Mouse (Mus musculus) CH12.LX (cell line): ENCODE results near the gene Timp1. TPM values are rescaled to one million over a fixed set of nuclear protein-coding genes. Genes with fewer than 3 reads are reported as not detected.

Experiments
- DNase-seq: peaks from one replicate; pipeline ENCODE4 v3.0.0-alpha.2; 2013; ENCODE audit errors: extremely low read depth
- H3K27ac ChIP-seq: 2 replicates; pipeline ENCODE4 v1.5.1; 2012; ENCODE audit warnings: low read depth, mild to moderate bottlenecking, control low read depth, moderate library complexity; ENCODE audit not compliant: insufficient read depth
- H3K27me3 ChIP-seq: replicated peaks from 2 replicates; pipeline ENCODE3; 2012; ENCODE audit warnings: inconsistent platforms
- H3K36me3 ChIP-seq, 2 experiments: replicated peaks in 1 of 2; 2 replicates each; pipeline versions ENCODE3 to v1.6.1; 2012; ENCODE audit warnings: inconsistent platforms in 1 of 2, low read length in 1 of 2, mild to moderate bottlenecking in 1 of 2, mixed read lengths in 1 of 2, moderate library complexity in 1 of 2; ENCODE audit not compliant: control insufficient read depth in 1 of 2, insufficient read depth in 1 of 2
- H3K4me1 ChIP-seq, 2 experiments: 2 replicates each; pipeline ENCODE4 v1.6.1; 2012; ENCODE audit warnings: inconsistent platforms in 1 of 2, moderate library complexity in 1 of 2; ENCODE audit not compliant: insufficient read depth in 2 of 2, control insufficient read depth in 1 of 2
- H3K4me2 ChIP-seq: 2 replicates; pipeline ENCODE4 v1.6.1; 2012; ENCODE audit warnings: low read depth, mild to moderate bottlenecking, control low read depth; ENCODE audit not compliant: poor library complexity, insufficient read depth, severe bottlenecking
- H3K4me3 ChIP-seq, 3 experiments: fragments of 150-350 bp in 1 of 3; sonication (generic) in 1 of 3; replicated peaks in 1 of 3; 2 replicates each; pipeline versions ENCODE3 to v1.5.1; 2011 to 2012; ENCODE audit warnings: low read depth in 2 of 3, low read length in 2 of 3, mild to moderate bottlenecking in 2 of 3, moderate library complexity in 2 of 3, control low read depth in 1 of 3, improper control_type of control experiment in 1 of 3, inconsistent platforms in 1 of 3, mixed read lengths in 1 of 3; ENCODE audit not compliant: poor library complexity in 1 of 3
- H3K79me2 ChIP-seq: replicated peaks from 2 replicates; pipeline ENCODE4 v1.6.1; 2012; ENCODE audit warnings: mild to moderate bottlenecking, moderate library complexity; ENCODE audit not compliant: control insufficient read depth, poor library complexity, insufficient read depth, severe bottlenecking; ENCODE audit errors: extremely low read depth
- H3K9ac ChIP-seq: 2 replicates; pipeline ENCODE4 v1.6.1; 2012; ENCODE audit warnings: low read depth, mild to moderate bottlenecking, control low read depth, moderate library complexity; ENCODE audit not compliant: insufficient read depth
- H3K9me3 ChIP-seq: replicated peaks from 2 replicates; pipeline ENCODE3; 2012; ENCODE audit warnings: low read length, inconsistent platforms, mixed read lengths
- BHLHE40 ChIP-seq: IDR thresholded peaks from 2 replicates; pipeline ENCODE4 v1.6.1; 2011; ENCODE audit warnings: mild to moderate bottlenecking, low read depth, low read length, improper control_type of control experiment
- CHD2 ChIP-seq: IDR thresholded peaks from 2 replicates; pipeline ENCODE4 v1.6.1; 2011; ENCODE audit warnings: low read length, improper control_type of control experiment
- CTCF ChIP-seq, 2 experiments: IDR thresholded peaks in 1 of 2; conservative IDR thresholded peaks in 1 of 2; 2 replicates each; pipeline ENCODE4 v1.5.1; 2011 to 2012; ENCODE audit warnings: low read depth in 2 of 2, low read length in 2 of 2, improper control_type of control experiment in 1 of 2, inconsistent platforms in 1 of 2, mild to moderate bottlenecking in 1 of 2, moderate library complexity in 1 of 2
- EP300 ChIP-seq: IDR thresholded peaks from 2 replicates; pipeline ENCODE4 v1.6.1; 2011; ENCODE audit warnings: low read length, improper control_type of control experiment
- HCFC1 ChIP-seq: IDR thresholded peaks from 2 replicates; pipeline ENCODE4 v1.6.1; 2012; ENCODE audit warnings: low read depth, mild to moderate bottlenecking, inconsistent platforms, low read length, improper control_type of control experiment
- IRF4 ChIP-seq: IDR thresholded peaks from 2 replicates; pipeline ENCODE4 v1.6.1; 2014; ENCODE audit warnings: low read depth, mild to moderate bottlenecking, inconsistent platforms, low read length, improper control_type of control experiment
- JUND ChIP-seq: conservative IDR thresholded peaks from 2 replicates; pipeline ENCODE4 v1.6.1; 2011; ENCODE audit warnings: low read depth, low read length, improper control_type of control experiment
- MAX ChIP-seq: IDR thresholded peaks from 2 replicates; pipeline ENCODE4 v1.6.1; 2011; ENCODE audit warnings: low read length, improper control_type of control experiment
- MAZ ChIP-seq: IDR thresholded peaks from 2 replicates; pipeline ENCODE4 v1.6.1; 2012; ENCODE audit warnings: low read depth, mild to moderate bottlenecking, inconsistent platforms, low read length, improper control_type of control experiment, moderate library complexity
- MXI1 ChIP-seq: IDR thresholded peaks from 2 replicates; pipeline ENCODE4 v1.6.1; 2011; ENCODE audit warnings: mild to moderate bottlenecking, low read depth, low read length, improper control_type of control experiment
- NELFE ChIP-seq: IDR thresholded peaks from 2 replicates; pipeline ENCODE4 v1.6.1; 2011; ENCODE audit warnings: low read depth, low read length, improper control_type of control experiment
- NRF1 ChIP-seq: IDR thresholded peaks from 2 replicates; pipeline ENCODE4 v1.6.1; 2014; ENCODE audit warnings: low read depth, mild to moderate bottlenecking, inconsistent platforms, low read length, improper control_type of control experiment, moderate library complexity
- RAD21 ChIP-seq: IDR thresholded peaks from 2 replicates; pipeline ENCODE4 v1.6.1; 2011; ENCODE audit warnings: low read depth, mild to moderate bottlenecking, low read length, improper control_type of control experiment, moderate library complexity
- SMC3 ChIP-seq: IDR thresholded peaks from 2 replicates; pipeline ENCODE4 v1.6.1; 2011; ENCODE audit warnings: low read depth, low read length, improper control_type of control experiment
- TBP ChIP-seq: conservative IDR thresholded peaks from 2 replicates; pipeline ENCODE4 v1.6.1; 2011; ENCODE audit warnings: low read depth, low read length, improper control_type of control experiment
- UBTF ChIP-seq: IDR thresholded peaks from 2 replicates; pipeline ENCODE4 v1.6.1; 2012; ENCODE audit warnings: low read depth, mild to moderate bottlenecking, inconsistent platforms, low read length, improper control_type of control experiment, moderate library complexity
- USF2 ChIP-seq: conservative IDR thresholded peaks from 2 replicates; pipeline ENCODE4 v1.6.1; 2011; ENCODE audit warnings: low read depth, low read length, improper control_type of control experiment
- ZMIZ1 ChIP-seq: IDR thresholded peaks from 2 replicates; pipeline ENCODE4 v1.6.1; 2012; ENCODE audit warnings: low read depth, mild to moderate bottlenecking, inconsistent platforms, low read length, improper control_type of control experiment
- dilution Hi-C: fragments of 300-500 bp; cut with MboI; formaldehyde crosslinking; loops from 2 replicates; pipeline ENCODE4 v1.14.3; 2020; ENCODE audit warnings: low sequenced_read_pairs; ENCODE audit not compliant: extremely low pct_unique_long_range_greater_than_20kb, extremely low pct_ligation_motif_present
- in situ Hi-C: fragments of 300-500 bp; cut with MboI; formaldehyde crosslinking; loops from 3 replicates; pipeline ENCODE4 v1.14.3; 2019; ENCODE audit warnings: low sequenced_read_pairs, low pct_ligation_motif_present, low pct_unique_long_range_greater_than_20kb, mixed read lengths
- polyA plus RNA-seq: library from polyadenylated mRNA; unstranded; fragments of >175 nt; gene quantifications from 2 replicates; pipeline ENCODE4 v1.2.1, GENCODE M21; 2012; ENCODE audit warnings: low read depth; ENCODE audit not compliant: insufficient read length
- total RNA-seq, 2 experiments: library from RNA; depleted of rRNA; stranded (reverse); fragments of 300-350 nt in 1 of 2; fragments of >200 nt in 1 of 2; gene quantifications; 2 replicates each; pipeline ENCODE4 v1.2.3; 2012 to 2014

Gene Timp1
- total RNA-seq (2012; rRNA removed) (0.13 TPM in 1 of 2 replicates, not detected in the other), total RNA-seq (2014; rRNA removed) (not detected in 2 replicates), polyA plus RNA-seq (0.36 and 0.49 TPM in 2 replicates)

GRCm38 (mm10) chrX:20869962-20870513 is at the start of gene Timp1:
Gene Timp1 (plus strand): TSS chrX:20870166.
- no peak for DNase-seq
- H3K9me3 ChIP-seq: no peaks in the 10 kb centered on the region
- peaks cover 0 to 1% of the 10 kb centered on the region in 2 experiments for H3K36me3 ChIP-seq
- H3K27ac ChIP-seq: no peak within 1 kb of the TSS
- dilution Hi-C loops: no loop called here
- no peak for TF ChIP-seq UBTF
- no peak for TF ChIP-seq MXI1
- no peak for TF ChIP-seq NELFE
- TF ChIP-seq MAZ: no peak
- H3K4me2 ChIP-seq: no peak within 1 kb of the TSS
- in situ Hi-C loops: no loop called here
- H3K4me1 ChIP-seq: no peaks in the 10 kb centered on the region
- H3K27me3 ChIP-seq: no peaks in the 10 kb centered on the region
- H3K79me2 ChIP-seq: no peaks in the 10 kb centered on the region
- H3K4me3 ChIP-seq: no peak within 1 kb of the TSS
- H3K9ac ChIP-seq: no peak within 1 kb of the TSS

DNA sequence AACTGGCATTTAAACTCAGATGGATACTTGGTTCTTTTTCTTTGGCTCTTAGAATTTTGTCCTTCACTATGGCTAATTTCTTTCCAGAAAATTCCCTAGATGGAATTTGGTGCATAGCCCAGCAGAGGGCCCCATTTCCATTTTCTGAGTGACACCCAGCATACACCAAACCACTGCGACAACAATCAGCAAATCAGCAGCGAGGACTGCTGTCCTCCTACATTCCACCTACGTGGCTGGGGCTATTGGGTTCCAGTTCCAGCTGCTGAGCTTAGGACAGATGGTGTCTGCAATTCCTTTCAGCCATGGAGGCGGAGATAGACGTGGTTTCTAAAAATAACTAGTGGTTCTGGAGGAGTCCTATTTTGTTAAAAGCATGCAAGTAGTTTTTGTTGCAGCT is 41.0 kb upstream of the Timp1 start:
- no peak for TF ChIP-seq USF2
- peak; percentile 57 for TF ChIP-seq SMC3
- peak; percentile 62 for TF ChIP-seq RAD21
- TF ChIP-seq CTCF (conservative IDR thresholded peaks at IDR 0.05 in 1 of 2, IDR thresholded peaks at IDR 0.05 in 1 of 2; ENCODE audit: low read depth in 2 of 2, low read length in 2 of 2): peak in 1 of 2 experiments; percentile 66; a peak in 2 of 4 replicates
- no peak overlapping the region for H3K27ac ChIP-seq
- H3K4me3 ChIP-seq: no peak overlapping the region
- H3K4me2 ChIP-seq: peak overlapping the region; percentile 24; the same call in 1 of the 2 replicates
- H3K9me3 ChIP-seq: no peaks in the 10 kb centered on the region
- no peaks in the 10 kb centered on the region for H3K27me3 ChIP-seq
- no peak overlapping the region for H3K9ac ChIP-seq
- no peaks in the 10 kb centered on the region for H3K4me1 ChIP-seq
- H3K79me2 ChIP-seq: no peaks in the 10 kb centered on the region
- dilution Hi-C loops (no loop called here), in situ Hi-C loops (no loop called here)
- H3K36me3 ChIP-seq: no peaks in the 10 kb centered on the region
- DNase-seq: peak; percentile 39

DNA sequence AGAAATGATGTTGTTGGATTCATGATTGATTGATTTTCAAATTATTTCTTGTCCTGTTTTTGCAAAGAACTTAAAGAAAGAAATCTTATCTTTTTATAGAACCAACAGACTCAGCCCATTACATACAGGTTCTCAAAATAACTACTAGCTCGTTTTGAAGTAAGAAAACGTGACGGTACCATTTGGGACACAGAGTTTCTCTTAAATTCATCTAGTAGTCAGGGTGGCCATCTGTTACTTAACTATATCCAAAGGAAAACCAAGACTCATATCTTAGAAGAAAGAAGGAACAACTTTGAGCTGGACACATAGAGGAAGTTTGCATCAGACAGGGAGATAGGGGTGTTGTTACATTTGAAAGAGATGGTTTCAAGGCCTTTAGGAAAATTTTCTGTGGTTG is 22.7 kb upstream of the Timp1 start:
- Histone ChIP-seq H3K9ac (no peak overlapping the region), H3K4me1 (peaks cover 4 to 13% of the 10 kb centered on the region in 2 experiments), H3K4me2 (no peak overlapping the region), H3K36me3 (peaks cover 20 to 24% of the 10 kb centered on the region in 2 experiments), H3K79me2 (peaks cover 16% of the 10 kb centered on the region), H3K4me3 (no peak overlapping the region)
- TF ChIP-seq IRF4 (no peak), MAX (no peak), BHLHE40 (no peak), CHD2 (no peak), NRF1 (no peak), HCFC1 (no peak), TBP (no peak), EP300 (no peak), MXI1 (no peak), JUND (no peak), ZMIZ1 (no peak)
- TF ChIP-seq, all 38 proteins: peak for 0
- H3K9me3 ChIP-seq: peaks cover 4% of the 10 kb centered on the region
- no peak for DNase-seq
- dilution Hi-C loops (no loop called here), in situ Hi-C loops (no loop called here)
- H3K27me3 ChIP-seq: no peaks in the 10 kb centered on the region
- H3K27ac ChIP-seq: no peak overlapping the region
